Mouse (Mus musculus) liver, adult 2 months (tissue): ENCODE data around the gene Mt2.
A peak's percentile ranks its signal among the peaks of the same experiment; 100 is the strongest.

Experiments
- CTCF ChIP-seq: fragments of 200-500 bp; IDR thresholded peaks from 2 replicates; pipeline ENCODE4 v1.5.1; 2011; ENCODE audit warnings: low read depth, low read length, control low read depth
- POLR2A ChIP-seq: fragments of 200-500 bp; IDR thresholded peaks from 2 replicates; pipeline ENCODE4 v1.6.1; 2011; ENCODE audit warnings: low read length, control low read depth; ENCODE audit not compliant: insufficient read depth; ENCODE audit errors: extremely low read depth

- TF ChIP-seq POLR2A (0 out of 2 replicates have a peak, but pooled peaks have one; percentile 25), CTCF (peak; percentile 81)
These were observed 10.7 kb downstream of the Mt2 start for GRCm38 (mm10) chr8:94183117-94183516.
